Mouse (Mus musculus) midbrain, embryonic 15.5 days (tissue): Measurements from ENCODE around the gene Map2k1. TPM values are rescaled to one million over a fixed set of nuclear protein-coding genes. Genes with fewer than 3 reads are reported as not detected.
"Not testable (repeated sequence)": the region's sequence is repeated elsewhere in the genome, so short reads cannot be mapped to it uniquely, and the experiment has no call there.

Experiments used
- ATAC-seq: fragments of 200-750 bp; cut with Nextera tagmentation; replicated peaks from 2 replicates; pipeline ENCODE4 v1.8.0; 2017; ENCODE audit warnings: moderate TSS enrichment
- H3K27ac ChIP-seq: fragments of 300-500 bp; sonication (generic); 2 replicates; pipeline ENCODE4 v1.5.1; 2015; ENCODE audit warnings: mild to moderate bottlenecking, inconsistent platforms
- H3K27me3 ChIP-seq: fragments of 300-500 bp; sonication (generic); replicated peaks from 2 replicates; pipeline ENCODE4 v1.6.1; 2015; ENCODE audit warnings: inconsistent platforms
- H3K36me3 ChIP-seq: fragments of 300-500 bp; sonication (generic); replicated peaks from 2 replicates; pipeline ENCODE4 v1.6.1; 2015; ENCODE audit warnings: inconsistent platforms
- H3K4me1 ChIP-seq: fragments of 300-500 bp; sonication (generic); 2 replicates; pipeline ENCODE4 v1.6.1; 2015; ENCODE audit warnings: inconsistent platforms
- H3K4me2 ChIP-seq: fragments of 300-500 bp; sonication (generic); 2 replicates; pipeline ENCODE4 v1.6.1; 2015; ENCODE audit warnings: inconsistent platforms, mild to moderate bottlenecking, moderate library complexity
- H3K4me3 ChIP-seq: fragments of 300-500 bp; sonication (generic); 2 replicates; pipeline ENCODE4 v1.5.1; 2015; ENCODE audit warnings: mild to moderate bottlenecking, inconsistent platforms
- H3K9ac ChIP-seq: fragments of 300-500 bp; sonication (generic); 2 replicates; pipeline ENCODE4 v1.6.1; 2015; ENCODE audit warnings: mild to moderate bottlenecking, inconsistent platforms
- H3K9me3 ChIP-seq: fragments of 300-500 bp; sonication (generic); 2 replicates; pipeline ENCODE4 v1.6.1; 2016; ENCODE audit warnings: inconsistent platforms
- WGBS: fragments of 180-500 bp; shearing (Covaris S2); methylation state at CpG from one replicate; pipeline ENCODE4 v1.1.7; 2015; ENCODE audit warnings: mixed read lengths; 5-methylcytosine and 5-hydroxymethylcytosine counted together
- polyA plus RNA-seq: library from polyadenylated mRNA; unstranded; fragments of >200 nt; fragmentation: Nextera tagmentation; extraction: Ambion mirVana; gene quantifications from 2 replicates; pipeline ENCODE4 v1.2.1, GENCODE M21; 2015

Gene Map2k1
- polyA plus RNA-seq, 1 experiment from 2014 or later = 56.9 TPM

- 58% methylated on average over 1 of the region's 1 CpGs for WGBS
- no peak overlapping the region for H3K27ac ChIP-seq
- H3K4me2 ChIP-seq = no peak overlapping the region
- ATAC-seq = no peak
- H3K4me3 ChIP-seq = no peak overlapping the region
- no peaks in the 10 kb centered on the region for H3K27me3 ChIP-seq
- no peaks in the 10 kb centered on the region for H3K9me3 ChIP-seq
- H3K4me1 ChIP-seq = peaks cover 4% of the 10 kb centered on the region; the same call in 1 of the 2 replicates
- no peaks in the 10 kb centered on the region for H3K36me3 ChIP-seq
- no peak overlapping the region for H3K9ac ChIP-seq
Observed at GRCm38 (mm10) chr9:64220603-64221002, 32.8 kb downstream of the Map2k1 start.

DNA sequence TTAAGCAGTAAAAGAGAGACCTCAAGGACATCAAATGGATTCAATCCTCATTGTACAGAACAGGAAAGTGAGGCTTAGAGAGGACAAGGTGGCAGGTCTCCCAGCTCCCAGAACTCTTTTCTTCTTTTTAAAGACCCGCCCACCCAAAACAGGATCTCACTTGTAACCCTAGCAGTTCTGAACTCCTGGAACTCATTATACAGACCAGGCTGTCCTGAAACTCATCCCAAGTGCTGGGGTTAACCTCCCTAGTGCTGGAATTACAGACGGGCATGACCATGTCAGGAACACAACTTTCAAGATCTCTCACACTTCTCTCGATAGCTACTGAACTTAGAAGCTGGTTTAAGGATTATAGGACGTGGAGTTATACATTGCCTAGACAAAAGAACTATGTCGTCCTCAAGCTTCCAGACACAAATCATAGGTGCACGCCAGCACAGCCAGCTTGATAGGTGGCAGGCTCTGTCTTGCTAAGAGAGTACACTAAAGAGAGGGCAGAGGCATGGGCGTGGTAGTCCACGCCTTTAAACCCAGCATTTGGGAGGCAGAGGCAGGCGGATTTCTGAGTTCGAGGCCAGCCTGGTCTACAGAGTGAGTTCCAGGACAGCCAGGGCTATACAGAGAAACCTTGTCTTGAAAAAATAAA is 33.5 kb downstream of the Map2k1 start:
- Histone ChIP-seq H3K27ac (no peak overlapping the region), H3K4me3 (no peak overlapping the region), H3K36me3 (no peaks in the 10 kb centered on the region), H3K4me1 (peaks cover 4% of the 10 kb centered on the region; the same call in 1 of the 2 replicates), H3K27me3 (no peaks in the 10 kb centered on the region), H3K4me2 (no peak overlapping the region), H3K9me3 (no peaks in the 10 kb centered on the region), H3K9ac (no peak overlapping the region)
- 85% methylated on average over 10 of the region's 10 CpGs for WGBS
- no peak for ATAC-seq

DNA sequence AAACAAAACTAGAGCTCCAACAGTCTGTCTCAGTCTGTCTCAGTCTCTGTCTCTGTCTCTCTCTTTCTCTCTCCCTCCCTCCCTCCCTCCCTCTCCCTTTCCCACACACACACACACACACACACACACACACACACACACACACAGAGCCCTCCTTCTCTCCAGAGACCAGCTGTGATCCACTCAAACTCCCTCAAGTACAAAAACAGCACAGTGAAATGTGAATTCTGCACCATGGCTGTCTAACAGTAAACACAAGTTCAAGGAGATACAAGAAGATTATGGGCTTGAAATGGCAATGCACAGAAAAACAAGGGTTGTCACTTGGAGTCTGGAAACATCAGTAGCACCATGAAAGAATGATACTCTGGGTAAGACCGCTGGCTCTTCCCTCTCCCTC is 34.1 kb downstream of the Map2k1 start:
- Histone ChIP-seq H3K36me3 (no peaks in the 10 kb centered on the region), H3K9ac (no peak overlapping the region), H3K27ac (no peak overlapping the region), H3K4me2 (no peak overlapping the region), H3K4me3 (no peak overlapping the region), H3K9me3 (no peaks in the 10 kb centered on the region), H3K27me3 (no peaks in the 10 kb centered on the region), H3K4me1 (peaks cover 4% of the 10 kb centered on the region; the same call in 1 of the 2 replicates)
- no peak for ATAC-seq
- 47% methylated on average over 1 of the region's 1 CpGs for WGBS

GRCm38 (mm10) chr9:64217887-64218286 is 35.5 kb downstream of the Map2k1 start:
- Histone ChIP-seq H3K4me1 (peaks cover 4% of the 10 kb centered on the region; the same call in 1 of the 2 replicates), H3K27me3 (no peaks in the 10 kb centered on the region), H3K4me3 (no peak overlapping the region), H3K4me2 (no peak overlapping the region), H3K27ac (no peak overlapping the region), H3K9me3 (no peaks in the 10 kb centered on the region), H3K9ac (no peak overlapping the region), H3K36me3 (no peaks in the 10 kb centered on the region)
- ATAC-seq = no peak

- no peak overlapping the region for H3K4me3 ChIP-seq
- no peak overlapping the region for H3K9ac ChIP-seq
- ATAC-seq = no peak
- H3K4me2 ChIP-seq = no peak overlapping the region
- peaks cover 4% of the 10 kb centered on the region; the same call in 1 of the 2 replicates for H3K4me1 ChIP-seq
- H3K27me3 ChIP-seq = no peaks in the 10 kb centered on the region
- H3K27ac ChIP-seq = no peak overlapping the region
- no peaks in the 10 kb centered on the region for H3K36me3 ChIP-seq
- WGBS = 90% methylated on average over 2 of the region's 2 CpGs
- H3K9me3 ChIP-seq = no peaks in the 10 kb centered on the region
Observed at GRCm38 (mm10) chr9:64216641-64217040, 36.8 kb downstream of the Map2k1 start.

- H3K9ac ChIP-seq = no peak overlapping the region
- no peak overlapping the region for H3K27ac ChIP-seq
- H3K9me3 ChIP-seq = no peaks in the 10 kb centered on the region
- H3K4me3 ChIP-seq = no peak overlapping the region
- 81% methylated on average over 4 of the region's 4 CpGs for WGBS
- no peak overlapping the region for H3K4me2 ChIP-seq
- no peaks in the 10 kb centered on the region for H3K27me3 ChIP-seq
- no peak for ATAC-seq
- peaks cover 4% of the 10 kb centered on the region; the same call in 1 of the 2 replicates for H3K4me1 ChIP-seq
- no peaks in the 10 kb centered on the region for H3K36me3 ChIP-seq
Observed at GRCm38 (mm10) chr9:64216090-64216489, 37.3 kb downstream of the Map2k1 start.

DNA sequence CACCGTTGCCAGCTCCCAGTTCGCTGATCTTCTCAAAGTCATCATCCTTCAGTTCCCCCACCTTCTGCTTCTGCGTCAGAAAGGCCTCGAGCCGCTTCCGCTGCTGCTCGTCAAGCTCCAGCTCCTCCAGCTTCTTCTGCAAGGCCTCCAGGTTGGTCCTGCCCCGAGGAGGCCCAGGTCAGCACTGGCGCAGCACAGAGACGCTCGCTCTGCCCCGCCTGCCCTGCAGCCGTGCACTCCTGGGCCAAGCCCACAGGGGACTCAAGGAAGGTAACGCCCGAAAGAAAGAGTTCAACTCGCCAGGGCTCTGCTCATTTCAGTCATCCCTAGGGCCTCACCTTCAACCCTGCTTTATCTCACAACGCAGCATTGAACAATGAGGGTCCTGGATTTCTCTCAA is 39.0 kb downstream of the Map2k1 start:
- no peak for ATAC-seq
- Histone ChIP-seq H3K27ac (no peak overlapping the region), H3K27me3 (no peaks in the 10 kb centered on the region), H3K9ac (no peak overlapping the region), H3K4me3 (no peak overlapping the region), H3K9me3 (no peaks in the 10 kb centered on the region), H3K4me2 (no peak overlapping the region), H3K4me1 (no peaks in the 10 kb centered on the region), H3K36me3 (no peaks in the 10 kb centered on the region)
- WGBS = 95% methylated on average over 17 of the region's 17 CpGs

GRCm38 (mm10) chr9:64207509-64208084 is 45.8 kb downstream of the Map2k1 start:
- H3K4me2 ChIP-seq = no peak overlapping the region
- no peaks in the 10 kb centered on the region for H3K27me3 ChIP-seq
- H3K4me3 ChIP-seq = no peak overlapping the region
- H3K9me3 ChIP-seq = no peaks in the 10 kb centered on the region
- no peak overlapping the region for H3K9ac ChIP-seq
- H3K27ac ChIP-seq = no peak overlapping the region
- 80% methylated on average over 3 of the region's 3 CpGs for WGBS
- H3K4me1 ChIP-seq = no peaks in the 10 kb centered on the region
- no peaks in the 10 kb centered on the region for H3K36me3 ChIP-seq
- ATAC-seq = no peak

GRCm38 (mm10) chr9:64202866-64203265 is 50.6 kb downstream of the Map2k1 start:
- Histone ChIP-seq H3K9ac (no peak overlapping the region), H3K4me3 (no peak overlapping the region), H3K9me3 (no peaks in the 10 kb centered on the region), H3K4me1 (no peaks in the 10 kb centered on the region), H3K27ac (no peak overlapping the region), H3K4me2 (no peak overlapping the region), H3K27me3 (no peaks in the 10 kb centered on the region), H3K36me3 (no peaks in the 10 kb centered on the region)
- no peak for ATAC-seq

GRCm38 (mm10) chr9:64202331-64202730 is 51.1 kb downstream of the Map2k1 start:
- Histone ChIP-seq H3K4me1 (no peaks in the 10 kb centered on the region), H3K27ac (no peak overlapping the region), H3K9me3 (no peaks in the 10 kb centered on the region), H3K4me2 (no peak overlapping the region), H3K9ac (no peak overlapping the region), H3K36me3 (no peaks in the 10 kb centered on the region), H3K4me3 (no peak overlapping the region), H3K27me3 (no peaks in the 10 kb centered on the region)
- no peak for ATAC-seq

DNA sequence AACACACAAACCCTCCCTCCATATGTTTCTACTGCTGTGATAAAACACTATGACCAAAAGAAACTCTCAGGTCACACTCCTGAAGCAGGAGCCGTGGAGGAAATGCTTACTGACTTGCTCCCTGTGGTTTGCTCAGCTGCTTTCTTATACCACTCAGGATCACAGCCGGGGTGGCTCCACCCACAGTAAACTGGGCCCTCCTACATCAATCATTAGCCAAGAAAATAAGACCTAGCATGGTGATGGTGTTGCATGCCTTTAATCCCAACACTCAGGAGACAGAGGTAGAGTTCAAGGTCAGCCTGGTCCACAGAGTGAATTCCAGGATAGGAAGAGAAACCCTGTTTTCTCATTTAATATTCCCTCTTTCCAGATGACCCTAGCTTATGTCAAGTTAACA is 53.5 kb downstream of the Map2k1 start:
- 80% methylated on average over 2 of the region's 2 CpGs for WGBS
- H3K9ac ChIP-seq = no peak overlapping the region
- no peaks in the 10 kb centered on the region for H3K9me3 ChIP-seq
- no peak overlapping the region for H3K4me3 ChIP-seq
- H3K4me2 ChIP-seq = no peak overlapping the region
- no peaks in the 10 kb centered on the region for H3K36me3 ChIP-seq
- H3K27me3 ChIP-seq = no peaks in the 10 kb centered on the region
- no peak for ATAC-seq
- no peaks in the 10 kb centered on the region for H3K4me1 ChIP-seq
- H3K27ac ChIP-seq = no peak overlapping the region

- not testable (repeated sequence) for H3K9me3 ChIP-seq, H3K27ac ChIP-seq, H3K27me3 ChIP-seq, H3K4me2 ChIP-seq, H3K9ac ChIP-seq, H3K4me1 ChIP-seq, H3K36me3 ChIP-seq, H3K4me3 ChIP-seq, ATAC-seq
- 89% methylated on average over 7 of the region's 7 CpGs for WGBS
Observed at GRCm38 (mm10) chr9:64198763-64199418, 54.5 kb downstream of the Map2k1 start.
